Mouse (Mus musculus): ENCODE measurements at regions not wholly inside any gene's neighbourhood (a gene's known extent, or its start where the extent isn't known, plus 50 kb on each side); places are given as distances from the start of the nearest gene placed in this dataset.

- DNase-seq (ENCODE audit: low spot score in 2 of 2): no peak
These were observed 1143.8 kb downstream of the 4930447A16Rik start for GRCm38 (mm10) chr15:38569011-38569640.

- no peak for DNase-seq (ENCODE audit: low spot score in 2 of 2)
These were observed 1144.8 kb downstream of the 4930447A16Rik start for GRCm38 (mm10) chr15:38570144-38570543.

GRCm38 (mm10) chr15:38570735-38571134 lies 1145.4 kb downstream of the 4930447A16Rik start:
- DNase-seq (ENCODE audit: low spot score in 2 of 2): no peak

GRCm38 (mm10) chr15:38572652-38573051 lies 1147.3 kb downstream of the 4930447A16Rik start:
- DNase-seq (ENCODE audit: low spot score in 2 of 2): no peak

GRCm38 (mm10) chr15:38574447-38574846 lies 1149.1 kb downstream of the 4930447A16Rik start:
- DNase-seq (ENCODE audit: low spot score in 2 of 2): no peak

GRCm38 (mm10) chr15:38575254-38575653 lies 1149.9 kb downstream of the 4930447A16Rik start:
- DNase-seq (ENCODE audit: low spot score in 2 of 2): no peak

- DNase-seq (ENCODE audit: low spot score in 2 of 2): no peak
These were observed 1152.3 kb downstream of the 4930447A16Rik start for GRCm38 (mm10) chr15:38577691-38578090.

GRCm38 (mm10) chr15:38579481-38579880 lies 1154.1 kb downstream of the 4930447A16Rik start:
- no peak for DNase-seq (ENCODE audit: low spot score in 2 of 2)

- DNase-seq (ENCODE audit: low spot score in 2 of 2): no peak
These were observed 1158.1 kb downstream of the 4930447A16Rik start for GRCm38 (mm10) chr15:38583500-38583899.

GRCm38 (mm10) chr15:38584425-38584824 lies 1159.1 kb downstream of the 4930447A16Rik start:
- DNase-seq (ENCODE audit: low spot score in 2 of 2): no peak

- DNase-seq (ENCODE audit: low spot score in 2 of 2): peak in 1 of 2 experiments; percentile 21
These were observed 1160.3 kb downstream of the 4930447A16Rik start for GRCm38 (mm10) chr15:38585610-38586009.

GRCm38 (mm10) chr15:38586594-38586993 lies 1161.2 kb downstream of the 4930447A16Rik start:
- DNase-seq (ENCODE audit: low spot score in 2 of 2): no peak

GRCm38 (mm10) chr15:38588268-38588667 lies 1162.9 kb downstream of the 4930447A16Rik start:
- no peak for DNase-seq (ENCODE audit: low spot score in 2 of 2)

GRCm38 (mm10) chr15:38589010-38589409 lies 1163.7 kb downstream of the 4930447A16Rik start:
- DNase-seq (ENCODE audit: low spot score in 2 of 2): no peak

- DNase-seq (ENCODE audit: low spot score in 2 of 2): no peak
These were observed 1164.3 kb downstream of the 4930447A16Rik start for GRCm38 (mm10) chr15:38589675-38590074.

GRCm38 (mm10) chr15:38594095-38594494 lies 1168.7 kb downstream of the 4930447A16Rik start:
- DNase-seq (ENCODE audit: low spot score in 2 of 2): no peak

GRCm38 (mm10) chr15:38594747-38595146 lies 1169.4 kb downstream of the 4930447A16Rik start:
- DNase-seq (ENCODE audit: low spot score in 2 of 2): no peak

GRCm38 (mm10) chr15:38595820-38596219 lies 1170.5 kb downstream of the 4930447A16Rik start:
- DNase-seq (ENCODE audit: low spot score in 2 of 2): no peak

- DNase-seq (ENCODE audit: low spot score in 2 of 2): no peak
These were observed 1172.1 kb downstream of the 4930447A16Rik start for GRCm38 (mm10) chr15:38597458-38597857.

- DNase-seq (ENCODE audit: low spot score in 2 of 2): no peak
These were observed 1176.1 kb downstream of the 4930447A16Rik start for GRCm38 (mm10) chr15:38601436-38601835.

- peak; percentile 26 to 53 for DNase-seq (ENCODE audit: low spot score in 2 of 2)
These were observed 1177.0 kb downstream of the 4930447A16Rik start for GRCm38 (mm10) chr15:38602187-38602870.

- no peak for DNase-seq (ENCODE audit: low spot score in 2 of 2)
These were observed 1178.6 kb downstream of the 4930447A16Rik start for GRCm38 (mm10) chr15:38603918-38604317.

GRCm38 (mm10) chr15:38607368-38607767 lies 1182.0 kb downstream of the 4930447A16Rik start:
- no peak for DNase-seq (ENCODE audit: low spot score in 2 of 2)
